Mouse (Mus musculus) liver, postnatal 0 days (tissue): ENCODE data around the gene Rnf41.

Experiments used
- CTCF ChIP-seq: sonication (generic); IDR thresholded peaks from 2 replicates; pipeline ENCODE4 v1.5.1; 2016; ENCODE audit warnings: antibody characterized with exemption, low read depth
- EP300 ChIP-seq: IDR thresholded peaks from 2 replicates; pipeline ENCODE4 v1.6.1; 2016; ENCODE audit warnings: antibody characterized with exemption, low read depth, mild to moderate bottlenecking

- TF ChIP-seq CTCF (no peak), EP300 (no peak)
These were observed 11.1 kb upstream of the Rnf41 start for GRCm38 (mm10) chr10:128400338-128400737.
